Mouse (Mus musculus) liver, embryonic 14.5 days (tissue): ENCODE data around the gene Enc1. TPM values are rescaled to one million over a fixed set of nuclear protein-coding genes. Genes with fewer than 3 reads are reported as not detected.
"Not testable (repeated sequence)": the region's sequence is repeated elsewhere in the genome, so short reads cannot be mapped to it uniquely, and the experiment has no call there.

Experiments
- ATAC-seq: fragments of 200-750 bp; cut with Nextera tagmentation; 2 replicates; pipeline ENCODE4 v1.8.0; 2017; ENCODE audit warnings: moderate number of reproducible peaks, mild to moderate bottlenecking, moderate library complexity; ENCODE audit not compliant: insufficient read depth
- DNase-seq, 3 experiments: peaks; one replicate each; pipeline ENCODE4 v3.0.0-alpha.2; 2012 to 2013; ENCODE audit warnings: low read depth in 3 of 3, low spot score in 3 of 3
- H3K27ac ChIP-seq: fragments of 300-500 bp; sonication (generic); 2 replicates; pipeline ENCODE4 v1.5.1; 2014; ENCODE audit warnings: moderate library complexity, mild to moderate bottlenecking, control low read depth, inconsistent platforms
- H3K27me3 ChIP-seq: fragments of 300-500 bp; sonication (generic); 2 replicates; pipeline ENCODE4 v1.6.1; 2014; ENCODE audit warnings: mild to moderate bottlenecking, low read length, moderate library complexity; ENCODE audit not compliant: control insufficient read depth, insufficient read depth
- H3K36me3 ChIP-seq: fragments of 300-500 bp; sonication (generic); replicated peaks from 2 replicates; pipeline ENCODE4 v1.6.1; 2014; ENCODE audit warnings: low read depth; ENCODE audit not compliant: control insufficient read depth, insufficient read depth
- H3K4me1 ChIP-seq, 2 experiments: fragments of 200-500 bp in 1 of 2; fragments of 300-500 bp in 1 of 2; sonication (generic) in 1 of 2; replicated peaks; 2 replicates each; pipeline ENCODE4 v1.6.1; 2012 to 2014; ENCODE audit warnings: antibody characterized with exemption in 1 of 2, inconsistent platforms in 1 of 2, low read length in 1 of 2; ENCODE audit not compliant: control insufficient read depth in 2 of 2, insufficient read depth in 2 of 2
- H3K4me2 ChIP-seq: fragments of 300-500 bp; sonication (generic); 2 replicates; pipeline ENCODE4 v1.6.1; 2014; ENCODE audit warnings: low read depth, mild to moderate bottlenecking, control low read depth, moderate library complexity
- H3K4me3 ChIP-seq, 2 experiments: fragments of 200-500 bp in 1 of 2; fragments of 300-500 bp in 1 of 2; sonication (generic) in 1 of 2; 2 replicates each; pipeline ENCODE4 v1.5.1; 2012 to 2014; ENCODE audit warnings: low read depth in 2 of 2, low read length in 2 of 2, mild to moderate bottlenecking in 2 of 2, control low read depth in 1 of 2, inconsistent platforms in 1 of 2, moderate library complexity in 1 of 2; ENCODE audit not compliant: insufficient read depth in 1 of 2
- H3K9ac ChIP-seq: fragments of 300-500 bp; sonication (generic); replicated peaks from 2 replicates; pipeline ENCODE4 v1.6.1; 2014; ENCODE audit warnings: mild to moderate bottlenecking, control low read depth, moderate library complexity
- H3K9me3 ChIP-seq: fragments of 300-500 bp; sonication (generic); 2 replicates; pipeline ENCODE4 v1.6.1; 2016; ENCODE audit warnings: low read length, mixed read lengths; ENCODE audit not compliant: control insufficient read depth
- CTCF ChIP-seq: IDR thresholded peaks from 2 replicates; pipeline ENCODE4 v1.5.1; 2016; ENCODE audit warnings: antibody characterized with exemption, low read depth, control low read depth
- EP300 ChIP-seq: IDR thresholded peaks from 2 replicates; pipeline ENCODE4 v1.6.1; 2016; ENCODE audit warnings: antibody characterized with exemption, low read depth
- WGBS: fragments of 180-500 bp; shearing (Covaris S2); extraction: QIAGEN DNeasy Blood & Tissue Kit; methylation state at CpG from one replicate; pipeline ENCODE4 v1.1.7; 2014; ENCODE audit not compliant: insufficient replicate concordance; 5-methylcytosine and 5-hydroxymethylcytosine counted together
- polyA plus RNA-seq, 2 experiments: library from polyadenylated mRNA; depleted of rRNA in 1 of 2; stranded (reverse) in 1 of 2; unstranded in 1 of 2; fragments of >200 nt; fragmentation: Nextera tagmentation in 1 of 2; extraction: Ambion mirVana in 1 of 2; gene quantifications; 2 replicates each; pipeline versions ENCODE4 v1.2.1 to v1.2.3; 2012 to 2014

Enc1 gene
- polyA plus RNA-seq, 2 experiments, result 0.62 to 1.7 TPM

- Histone ChIP-seq H3K4me2 (no peak overlapping the region), H3K27ac (no peak overlapping the region), H3K4me1 (no peaks in the 10 kb centered on the region; a peak in 1 of 4 replicates), H3K9me3 (no peaks in the 10 kb centered on the region), H3K9ac (no peak overlapping the region), H3K27me3 (no peaks in the 10 kb centered on the region), H3K4me3 (no peak overlapping the region), H3K36me3 (no peaks in the 10 kb centered on the region)
- no peak for TF ChIP-seq EP300
- no peak for TF ChIP-seq CTCF
- ATAC-seq, result no peak
- 56% methylated on average over 8 of the region's 8 CpGs for WGBS
- no peak for DNase-seq
Observed at GRCm38 (mm10) chr13:97260456-97261180, 19.7 kb downstream of the Enc1 start.

GRCm38 (mm10) chr13:97261549-97261948, 20.6 kb downstream of the Enc1 start:
- no peak overlapping the region for H3K9ac ChIP-seq
- 33% methylated on average over 8 of the region's 8 CpGs for WGBS
- H3K27me3 ChIP-seq, result no peaks in the 10 kb centered on the region
- no peak for ATAC-seq
- no peak overlapping the region for H3K4me2 ChIP-seq
- no peaks in the 10 kb centered on the region; a peak in 1 of 4 replicates for H3K4me1 ChIP-seq
- no peak for DNase-seq
- H3K9me3 ChIP-seq, result no peaks in the 10 kb centered on the region
- TF ChIP-seq EP300, result no peak
- TF ChIP-seq CTCF, result no peak
- no peak overlapping the region for H3K4me3 ChIP-seq
- no peak overlapping the region for H3K27ac ChIP-seq
- no peaks in the 10 kb centered on the region for H3K36me3 ChIP-seq

DNA sequence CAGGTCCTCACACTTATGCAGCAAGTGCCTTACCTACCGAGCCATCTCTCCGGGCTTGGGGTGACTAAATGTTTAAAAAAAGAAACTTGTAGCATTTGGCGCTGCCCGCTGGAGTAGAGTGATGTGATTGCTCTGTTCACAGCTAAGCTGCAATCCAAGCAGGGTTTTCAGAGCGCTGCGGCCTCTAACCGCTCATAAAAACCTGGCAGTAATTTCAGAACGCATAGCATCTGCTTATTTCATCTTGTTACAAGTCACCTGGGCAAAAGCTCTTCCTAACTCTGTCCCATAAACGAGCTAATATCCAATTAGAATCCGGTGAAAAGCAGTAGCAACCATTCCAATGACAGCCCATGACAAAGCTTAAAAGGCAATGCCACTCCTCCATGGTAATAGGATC, 21.8 kb downstream of the Enc1 start:
- Histone ChIP-seq H3K27me3 (no peaks in the 10 kb centered on the region), H3K4me3 (no peak overlapping the region), H3K9ac (no peak overlapping the region), H3K4me1 (no peaks in the 10 kb centered on the region), H3K27ac (no peak overlapping the region), H3K9me3 (no peaks in the 10 kb centered on the region), H3K36me3 (no peaks in the 10 kb centered on the region), H3K4me2 (no peak overlapping the region)
- ATAC-seq (no peak), DNase-seq (no peak)
- TF ChIP-seq CTCF (no peak), EP300 (no peak)
- 71% methylated on average over 10 of the region's 10 CpGs for WGBS

DNA sequence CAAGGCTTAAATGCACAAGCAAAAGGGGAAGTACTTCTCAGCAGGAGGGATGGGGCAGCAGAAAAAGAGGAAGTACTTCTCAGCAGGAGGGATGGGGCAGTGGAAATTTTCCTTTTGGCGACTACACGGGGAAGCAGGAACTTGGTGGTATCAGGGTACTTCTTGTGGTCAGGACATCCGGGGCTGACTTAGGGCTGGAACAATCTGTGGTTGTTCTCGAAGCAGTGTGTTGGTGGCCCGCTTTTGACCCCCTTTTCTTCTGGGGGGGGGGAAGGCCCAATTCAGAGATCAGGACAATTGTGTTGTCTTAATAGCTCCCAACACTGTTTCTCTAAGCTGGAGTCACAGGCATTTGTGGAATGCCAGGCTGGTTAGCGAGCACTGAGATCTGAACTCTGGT, 24.6 kb downstream of the Enc1 start:
- not testable (repeated sequence) for H3K9ac ChIP-seq, H3K4me2 ChIP-seq, DNase-seq, H3K36me3 ChIP-seq, H3K4me3 ChIP-seq, H3K27me3 ChIP-seq, H3K4me1 ChIP-seq, ATAC-seq, H3K9me3 ChIP-seq, H3K27ac ChIP-seq
- WGBS, result 62% methylated on average over 6 of the region's 6 CpGs

GRCm38 (mm10) chr13:97270723-97271122, 29.8 kb downstream of the Enc1 start:
- H3K4me3 ChIP-seq, result no peak overlapping the region
- DNase-seq, result no peak
- 50% methylated on average over 2 of the region's 2 CpGs for WGBS
- no peaks in the 10 kb centered on the region for H3K36me3 ChIP-seq
- H3K9me3 ChIP-seq, result no peaks in the 10 kb centered on the region
- TF ChIP-seq CTCF (no peak), EP300 (no peak)
- no peak overlapping the region for H3K4me2 ChIP-seq
- ATAC-seq, result no peak
- H3K27ac ChIP-seq, result no peak overlapping the region
- H3K27me3 ChIP-seq, result no peaks in the 10 kb centered on the region
- H3K4me1 ChIP-seq, result no peaks in the 10 kb centered on the region
- no peak overlapping the region for H3K9ac ChIP-seq
